Mouse (Mus musculus): ENCODE results near the gene Col19a1.

DNA sequence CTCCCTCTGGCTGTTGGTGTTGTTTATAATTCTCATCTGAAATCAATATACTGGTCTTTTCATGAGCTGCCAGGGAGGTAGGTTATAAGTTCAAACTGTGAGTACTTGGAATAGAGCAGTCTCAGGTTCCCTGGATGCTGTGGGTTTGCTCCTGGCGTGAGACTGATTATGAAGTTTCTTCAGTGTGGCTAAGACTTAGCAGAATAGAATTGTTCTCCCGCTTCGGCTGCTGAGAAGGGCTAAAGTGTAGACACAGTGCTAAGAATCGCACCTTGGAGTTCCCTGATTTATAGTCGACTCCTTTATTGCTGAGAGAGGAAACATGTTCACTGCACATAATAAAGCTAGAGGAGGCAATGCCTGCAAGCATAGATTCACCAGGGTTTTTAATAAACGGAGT, 327.9 kb downstream of the Col19a1 start:
- TF ChIP-seq POLR2A (IDR thresholded peaks at IDR 0.05; ENCODE audit: control insufficient read depth, extremely low read depth, insufficient read depth, low read length, poor library complexity) (no peak), CTCF (IDR thresholded peaks at IDR 0.05; ENCODE audit: borderline replicate concordance, control insufficient read depth, extremely low read depth, insufficient read depth, low read length, poor library complexity) (no peak)

Measured in thymus, adult 2 months (tissue).